Mouse (Mus musculus) liver, adult (tissue): ENCODE data around the gene Zfp607b.

ENCODE experiments used
- GATA4 ChIP-seq: IDR thresholded peaks from 2 replicates; pipeline ENCODE4 v1.6.1; 2014; ENCODE audit warnings: mild to moderate bottlenecking, low read length; ENCODE audit not compliant: insufficient replicate concordance

Gene Zfp607b

GRCm38 (mm10) chr7:27725566-27726538, 36.7 kb downstream of the Zfp607b start:
- no peak for TF ChIP-seq GATA4

DNA sequence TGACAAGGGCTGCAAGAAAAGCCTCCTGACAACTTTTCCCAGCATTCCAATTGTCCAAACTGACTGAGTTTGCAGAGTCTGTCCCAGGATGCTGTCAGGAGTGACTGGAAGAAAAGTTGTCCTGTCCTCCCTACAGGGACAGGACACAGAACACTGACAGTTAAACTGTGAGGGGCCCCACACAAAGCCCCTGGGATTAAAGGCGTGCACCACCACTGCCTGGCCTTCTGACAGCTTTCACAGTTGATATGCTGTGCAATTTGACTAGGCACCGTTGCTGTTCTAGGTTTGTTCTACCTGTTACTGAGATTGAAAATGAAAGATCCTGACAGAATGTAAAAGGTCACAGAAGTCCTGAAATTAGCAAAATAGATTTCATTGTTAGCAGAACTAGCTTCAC, 38.3 kb downstream of the Zfp607b start:
- TF ChIP-seq GATA4 = no peak

DNA sequence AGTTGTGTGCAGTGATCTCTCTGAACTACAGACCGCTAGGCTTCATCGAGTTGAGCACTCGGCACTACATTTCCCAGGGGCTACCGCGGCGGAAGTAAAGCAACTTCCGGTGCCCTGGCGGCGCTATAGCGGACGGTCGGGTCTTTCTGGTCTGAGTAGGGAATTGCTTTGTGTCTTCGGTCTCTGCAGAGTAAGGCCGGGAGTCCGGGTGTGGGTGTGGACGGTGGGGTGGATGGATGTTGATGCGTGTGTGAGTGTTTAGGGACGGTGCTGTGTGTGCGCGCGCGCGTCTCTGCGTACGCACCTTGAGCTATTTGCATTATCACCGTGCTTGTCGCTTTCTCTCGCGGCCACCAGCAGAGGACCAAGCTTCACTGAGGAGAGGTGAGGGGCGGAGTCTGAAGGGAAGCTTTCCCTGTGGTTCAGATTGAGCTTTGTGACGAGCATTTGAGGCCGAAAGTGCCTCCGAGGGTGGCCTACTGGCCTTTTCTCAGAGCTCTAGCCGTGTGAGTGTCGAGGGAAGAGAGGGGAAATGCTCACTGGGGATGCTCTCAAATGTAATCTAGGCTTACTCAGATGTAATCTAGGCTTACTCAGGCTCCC, 42.2 kb downstream of the Zfp607b start, which contains the start of gene Zfp60:
Gene Zfp60 (plus strand): TSS at position 109 of the 603 bp plus-strand sequence.
- no peak for TF ChIP-seq GATA4

- TF ChIP-seq GATA4 = no peak
These were observed 42.8 kb downstream of the Zfp607b start for GRCm38 (mm10) chr7:27731946-27732345.

- TF ChIP-seq GATA4 = no peak
These were observed 43.4 kb downstream of the Zfp607b start for GRCm38 (mm10) chr7:27732508-27732907.

DNA sequence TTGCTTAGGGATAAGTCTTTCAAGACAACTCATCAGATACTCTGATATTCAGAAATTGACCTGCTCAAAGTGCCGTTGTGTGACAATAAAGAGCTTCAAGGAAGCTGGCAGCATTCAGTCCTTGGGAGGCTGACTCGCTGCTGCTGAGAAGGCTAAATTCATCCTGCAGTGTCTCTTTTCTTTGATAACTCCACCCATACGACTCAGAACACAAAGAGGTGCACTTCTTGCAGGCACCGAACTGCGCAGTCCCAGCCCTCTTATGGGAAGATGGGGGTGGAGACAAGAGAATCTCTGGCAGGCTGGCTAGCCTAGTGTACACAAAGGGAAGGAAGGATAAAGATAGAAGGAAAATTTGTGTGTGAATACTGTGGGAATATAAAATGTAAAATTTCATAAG, 46.3 kb downstream of the Zfp607b start:
- TF ChIP-seq GATA4 = no peak
